Comparison of ENCODE assay signal across 8 mouse cellular contexts in genomic region chr1:38628426-38628825, GRCm38 (mm10). TPM values are rescaled to one million over a fixed set of nuclear protein-coding genes. Genes with fewer than 3 reads are reported as not detected.
A peak's percentile ranks its signal among the peaks of the same experiment; 100 is the strongest.
DNase-seq lines count a peak whose midpoint lies in the region; ATAC-seq and TF ChIP-seq lines count a peak whose summit lies in the region.

No protein-coding gene starts in this region.

- H3K4me3 ChIP-seq in heart, embryonic 15.5 days, result peak overlapping the region; percentile 87
- peak overlapping the region; percentile 87 for H3K4me3 ChIP-seq in E14TG2a.4 (replicated peaks; ENCODE audit: low read length)
- H3K4me3 ChIP-seq in hindbrain, embryonic 16.5 days (ENCODE audit: low read length), result peak overlapping the region; percentile 85; the same call in 1 of the 2 replicates
- peak overlapping the region; percentile 71; the same call in 1 of the 2 replicates for H3K4me3 ChIP-seq in stomach, embryonic 14.5 days (ENCODE audit: low read depth, low read length)

- H3K9me3 ChIP-seq in heart, embryonic 15.5 days (replicated peaks), result no peaks in the 10 kb centered on the region
- H3K9me3 ChIP-seq in E14TG2a.4 (ENCODE audit: low read length), result no peaks in the 10 kb centered on the region
- H3K9me3 ChIP-seq in hindbrain, embryonic 16.5 days (ENCODE audit: control insufficient read depth, low read length), result no peaks in the 10 kb centered on the region
- no peaks in the 10 kb centered on the region for H3K9me3 ChIP-seq in stomach, embryonic 14.5 days (ENCODE audit: control insufficient read depth, low read depth, low read length)

- H3K9ac ChIP-seq in heart, embryonic 15.5 days, result no peak overlapping the region
- peak overlapping the region; percentile 97; the same call in 1 of the 2 replicates for H3K9ac ChIP-seq in hindbrain, embryonic 16.5 days (ENCODE audit: low read depth, low read length)
- no peak overlapping the region; the same call in 1 of the 2 replicates for H3K9ac ChIP-seq in stomach, embryonic 14.5 days (replicated peaks; ENCODE audit: low read depth, low read length)

- no peak for TF ChIP-seq CTCF in E14TG2a.4 (conservative IDR thresholded peaks at IDR 0.05; ENCODE audit: low read length)

- 0 out of 2 replicates have a peak overlapping the region, but pooled peaks have one; percentile 78 for H3K27ac ChIP-seq in heart, embryonic 15.5 days
- peak overlapping the region; percentile 96 for H3K27ac ChIP-seq in hindbrain, embryonic 16.5 days (ENCODE audit: low read depth, low read length)
- peak overlapping the region; percentile 98 for H3K27ac ChIP-seq in stomach, embryonic 14.5 days (ENCODE audit: low read length)

- peak overlapping the region; percentile 99 for H3K4me2 ChIP-seq in heart, embryonic 15.5 days
- H3K4me2 ChIP-seq in hindbrain, embryonic 16.5 days (ENCODE audit: low read length), result peak overlapping the region; percentile 84
- H3K4me2 ChIP-seq in stomach, embryonic 14.5 days (replicated peaks; ENCODE audit: low read depth, low read length), result peak overlapping the region; percentile 87

- intact Hi-C loops in gastrocnemius, postnatal 14 days (cut with DNase I; ENCODE audit: low total_unique reads), result no loop called here

- peaks cover 36% of the 10 kb centered on the region for H3K27me3 ChIP-seq in heart, embryonic 15.5 days
- peaks cover 58% of the 10 kb centered on the region for H3K27me3 ChIP-seq in E14TG2a.4 (ENCODE audit: insufficient read depth, low read length)
- H3K27me3 ChIP-seq in hindbrain, embryonic 16.5 days (replicated peaks; ENCODE audit: control insufficient read depth, insufficient read depth, low read length), result no peaks in the 10 kb centered on the region
- H3K27me3 ChIP-seq in stomach, embryonic 14.5 days (ENCODE audit: control insufficient read depth, insufficient read depth, low read length), result no peaks in the 10 kb centered on the region

- WGBS in heart, embryonic 15.5 days, result 41% methylated on average over 8 of the region's 8 CpGs
- 22% methylated on average over 8 of the region's 8 CpGs for WGBS in hindbrain, embryonic 16.5 days
- 37% methylated on average over 8 of the region's 8 CpGs for WGBS in stomach, embryonic 14.5 days

- H3K4me1 ChIP-seq in heart, embryonic 15.5 days (replicated peaks), result peaks cover 19% of the 10 kb centered on the region
- H3K4me1 ChIP-seq in E14TG2a.4 (replicated peaks; ENCODE audit: low read depth, low read length), result peaks cover 42% of the 10 kb centered on the region
- H3K4me1 ChIP-seq in hindbrain, embryonic 16.5 days (ENCODE audit: control insufficient read depth, insufficient read depth, low read depth, low read length), result peaks cover 27% of the 10 kb centered on the region
- H3K4me1 ChIP-seq in stomach, embryonic 14.5 days (ENCODE audit: control insufficient read depth, insufficient read depth, low read length), result peaks cover 14% of the 10 kb centered on the region; the same call in 1 of the 2 replicates

- no peak for ATAC-seq in heart, embryonic 15.5 days (replicated peaks; ENCODE audit: insufficient number of reproducible peaks, insufficient read depth, low FRiP score, low read depth)
- ATAC-seq in hindbrain, embryonic 16.5 days, result peak; percentile 9; the same call in 1 of the 2 replicates
- ATAC-seq in stomach, embryonic 14.5 days (ENCODE audit: insufficient number of reproducible peaks, insufficient read depth, low FRiP score, low read depth), result no peak

- H3K36me3 ChIP-seq in heart, embryonic 15.5 days, result no peaks in the 10 kb centered on the region
- no peaks in the 10 kb centered on the region for H3K36me3 ChIP-seq in E14TG2a.4 (ENCODE audit: insufficient read depth, low read length)
- no peaks in the 10 kb centered on the region for H3K36me3 ChIP-seq in hindbrain, embryonic 16.5 days (ENCODE audit: control insufficient read depth, insufficient read depth, low read length)
- H3K36me3 ChIP-seq in stomach, embryonic 14.5 days (ENCODE audit: control insufficient read depth, insufficient read depth, low read length), result no peaks in the 10 kb centered on the region

- DNase-seq in heart, postnatal 4 days, result no peak
- peak; percentile 67 for DNase-seq in embryo, embryonic 10.5 days (ENCODE audit: low spot score)
- no peak for DNase-seq in gastrocnemius, postnatal 14 days
- DNase-seq in yolk sac, embryonic 10.5 days (ENCODE audit: low spot score), result no peak

RNA-seq across cellular contexts. Expression of gene Aff3, which starts 36.3 kb away (rescaled TPM):
- polyA plus RNA-seq in heart, embryonic 15.5 days (2015; fragmentation: Nextera tagmentation; extraction: Ambion mirVana), result 2.2 and 3.7 TPM in 2 replicates
- total RNA-seq in heart, postnatal 4 days (2021), result 1 to 10 TPM; 7.9 to 8.0 TPM
- 8.4 TPM in 2 replicates for polyA plus RNA-seq in hindbrain, embryonic 16.5 days (2015; fragmentation: Nextera tagmentation; extraction: Ambion mirVana)
- 8.0 and 8.2 TPM in 2 replicates for polyA plus RNA-seq in stomach, embryonic 14.5 days (2014; fragmentation: Nextera tagmentation; extraction: Ambion mirVana)
- 1 to 10 TPM; 3.4 to 3.7 TPM for total RNA-seq in gastrocnemius, postnatal 14 days (2021)
